Mouse (Mus musculus): ENCODE measurements around the gene Bhlhe40. TPM values are rescaled to one million over a fixed set of nuclear protein-coding genes. Genes with fewer than 3 reads are reported as not detected.

Gene Bhlhe40
- total and polyA plus RNA-seq, 3 experiments, result 15.9 to 21.6 TPM; not detected in 1

DNA sequence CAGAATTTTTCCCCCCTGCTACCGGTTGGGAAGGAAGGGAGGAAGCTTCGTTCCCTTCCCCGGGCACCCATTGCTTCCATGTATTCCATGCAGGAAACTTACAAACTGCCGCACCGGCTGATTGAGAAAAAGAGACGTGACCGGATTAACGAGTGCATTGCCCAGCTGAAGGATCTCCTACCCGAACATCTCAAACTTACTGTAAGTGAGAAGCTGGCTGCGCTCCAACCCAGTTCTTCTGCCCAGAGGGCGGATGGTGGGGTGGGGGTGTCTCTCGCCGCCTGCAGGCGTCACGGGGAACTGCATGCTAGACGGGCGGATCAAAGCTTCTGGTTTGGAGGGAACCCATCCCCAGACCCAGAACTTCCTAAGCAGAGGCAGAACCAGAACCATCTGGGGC is 983 bp downstream of the Bhlhe40 start:
- peak; percentile 95 for DNase-seq (ENCODE audit: low read depth, low spot score)
- Histone ChIP-seq H3K4me3 (ENCODE audit: control insufficient read depth in 1 of 2, insufficient read depth in 1 of 2, low read depth in 2 of 2, low read length in 2 of 2) (peak overlapping the region; percentile 80 to 83), H3K9ac (ENCODE audit: control insufficient read depth, low read depth, low read length, poor library complexity, severe bottlenecking) (peak overlapping the region; percentile 79), H3K79me2 (ENCODE audit: control insufficient read depth, insufficient read depth, low read length, poor library complexity) (peaks cover 21% of the 10 kb centered on the region), H3K27ac (ENCODE audit: control insufficient read depth, low read depth, low read length) (peak overlapping the region; percentile 67), H3K36me3 (ENCODE audit: control insufficient read depth in 1 of 2, insufficient read depth in 2 of 2, low read length in 2 of 2) (peaks cover 0 to 34% of the 10 kb centered on the region in 2 experiments; a peak in 3 of 4 replicates), H3K27me3 (ENCODE audit: control insufficient read depth in 1 of 2, insufficient read depth in 2 of 2, low read length in 2 of 2) (no peaks in the 10 kb centered on the region), H3K9me3 (replicated peaks; ENCODE audit: insufficient read depth, low read length) (no peaks in the 10 kb centered on the region), H3K4me1 (ENCODE audit: control insufficient read depth in 1 of 2, insufficient read depth in 2 of 2, low read length in 2 of 2) (peaks cover 19 to 34% of the 10 kb centered on the region in 2 experiments)
- TF ChIP-seq CTCF (IDR thresholded peaks at IDR 0.05 in 2 of 3, conservative IDR thresholded peaks at IDR 0.05 in 1 of 3; ENCODE audit: control insufficient read depth in 1 of 3, insufficient read depth in 1 of 3, low read depth in 2 of 3, low read length in 3 of 3, poor library complexity in 1 of 3, severe bottlenecking in 1 of 3) (peak; percentile 77 to 84 (median 78)), HCFC1 (IDR thresholded peaks at IDR 0.05; ENCODE audit: low read depth, low read length) (peak; percentile 23; the same call in 1 of the 2 replicates), POLR2AphosphoS5 (IDR thresholded peaks at IDR 0.05; ENCODE audit: borderline replicate concordance, low read depth, low read length) (no peak), CHD1 (IDR thresholded peaks at IDR 0.05; ENCODE audit: low read depth, low read length) (no peak), JUND (IDR thresholded peaks at IDR 0.05; ENCODE audit: low read depth, low read length) (no peak), POLR2A (IDR thresholded peaks at IDR 0.05; ENCODE audit: control insufficient read depth in 1 of 2, insufficient read depth in 1 of 2, low read depth in 1 of 2, low read length in 2 of 2, poor library complexity in 1 of 2) (no peak), MAZ (IDR thresholded peaks at IDR 0.05; ENCODE audit: low read depth, low read length) (peak; percentile 98), SMC3 (IDR thresholded peaks at IDR 0.05; ENCODE audit: low read depth, low read length) (peak; percentile 58), GABPA (IDR thresholded peaks at IDR 0.05; ENCODE audit: low read depth, low read length) (no peak), RAD21 (IDR thresholded peaks at IDR 0.05; ENCODE audit: low read depth, low read length) (peak; percentile 46), MYC (IDR thresholded peaks at IDR 0.05; ENCODE audit: low read depth, low read length) (no peak), ZC3H11A (IDR thresholded peaks at IDR 0.05; ENCODE audit: low read depth, low read length) (peak; percentile 28; the same call in 1 of the 2 replicates), TCF12 (IDR thresholded peaks at IDR 0.05; ENCODE audit: low read depth, low read length) (0 out of 2 replicates have a peak, but pooled peaks have one; percentile 4), ETS1 (IDR thresholded peaks at IDR 0.05; ENCODE audit: low read depth, low read length) (peak; percentile 61; the same call in 1 of the 2 replicates)

- Histone ChIP-seq H3K9ac (ENCODE audit: control insufficient read depth, low read depth, low read length, poor library complexity, severe bottlenecking) (peak overlapping the region; percentile 58), H3K9me3 (replicated peaks; ENCODE audit: insufficient read depth, low read length) (no peaks in the 10 kb centered on the region), H3K4me3 (ENCODE audit: control insufficient read depth in 1 of 2, insufficient read depth in 1 of 2, low read depth in 2 of 2, low read length in 2 of 2) (peak overlapping the region; percentile 80 to 83), H3K79me2 (ENCODE audit: control insufficient read depth, insufficient read depth, low read length, poor library complexity) (peaks cover 21% of the 10 kb centered on the region), H3K36me3 (ENCODE audit: control insufficient read depth in 1 of 2, insufficient read depth in 2 of 2, low read length in 2 of 2) (peaks cover 2 to 34% of the 10 kb centered on the region in 2 experiments), H3K27me3 (ENCODE audit: control insufficient read depth in 1 of 2, insufficient read depth in 2 of 2, low read length in 2 of 2) (no peaks in the 10 kb centered on the region), H3K4me1 (ENCODE audit: control insufficient read depth in 1 of 2, insufficient read depth in 2 of 2, low read length in 2 of 2) (peaks cover 19 to 34% of the 10 kb centered on the region in 2 experiments), H3K27ac (ENCODE audit: control insufficient read depth, low read depth, low read length) (peak overlapping the region; percentile 5; the same call in 1 of the 2 replicates)
- DNase-seq (ENCODE audit: low read depth, low spot score), result peak; percentile 34
- TF ChIP-seq POLR2A (IDR thresholded peaks at IDR 0.05; ENCODE audit: control insufficient read depth in 1 of 2, insufficient read depth in 1 of 2, low read depth in 1 of 2, low read length in 2 of 2, poor library complexity in 1 of 2) (no peak), RAD21 (IDR thresholded peaks at IDR 0.05; ENCODE audit: low read depth, low read length) (no peak), ZMIZ1 (IDR thresholded peaks at IDR 0.05; ENCODE audit: low read depth, low read length) (no peak), TAL1 (IDR thresholded peaks at IDR 0.05; ENCODE audit: low read length) (no peak), UBTF (IDR thresholded peaks at IDR 0.05; ENCODE audit: borderline replicate concordance, insufficient read depth, low read depth, low read length) (no peak), ELF1 (IDR thresholded peaks at IDR 0.05; ENCODE audit: low read depth, low read length) (no peak), MYC (IDR thresholded peaks at IDR 0.05; ENCODE audit: low read depth, low read length) (no peak), MEF2A (IDR thresholded peaks at IDR 0.05; ENCODE audit: extremely low read depth, insufficient replicate concordance, low read depth, low read length, poor library complexity, severe bottlenecking) (no peak), CHD1 (IDR thresholded peaks at IDR 0.05; ENCODE audit: low read depth, low read length) (no peak), E2F4 (IDR thresholded peaks at IDR 0.05; ENCODE audit: borderline replicate concordance, low read depth, low read length) (no peak), RCOR1 (IDR thresholded peaks at IDR 0.05; ENCODE audit: low read depth, low read length) (no peak), ZNF384 (IDR thresholded peaks at IDR 0.05; ENCODE audit: low read depth, low read length) (no peak), NRF1 (IDR thresholded peaks at IDR 0.05; ENCODE audit: insufficient read depth, low read depth, low read length, poor library complexity, severe bottlenecking) (no peak), USF2 (IDR thresholded peaks at IDR 0.05; ENCODE audit: borderline replicate concordance in 1 of 2, insufficient read depth in 1 of 2, low read depth in 1 of 2, low read length in 2 of 2) (no peak), ZC3H11A (IDR thresholded peaks at IDR 0.05; ENCODE audit: low read depth, low read length) (no peak), USF1 (IDR thresholded peaks at IDR 0.05; ENCODE audit: low read depth, low read length) (no peak)
Observed at GRCm38 (mm10) chr6:108661890-108662289, 1.5 kb downstream of the Bhlhe40 start.
